Comparison of ENCODE assay signal across 8 mouse cellular contexts in the genomic region with DNA sequence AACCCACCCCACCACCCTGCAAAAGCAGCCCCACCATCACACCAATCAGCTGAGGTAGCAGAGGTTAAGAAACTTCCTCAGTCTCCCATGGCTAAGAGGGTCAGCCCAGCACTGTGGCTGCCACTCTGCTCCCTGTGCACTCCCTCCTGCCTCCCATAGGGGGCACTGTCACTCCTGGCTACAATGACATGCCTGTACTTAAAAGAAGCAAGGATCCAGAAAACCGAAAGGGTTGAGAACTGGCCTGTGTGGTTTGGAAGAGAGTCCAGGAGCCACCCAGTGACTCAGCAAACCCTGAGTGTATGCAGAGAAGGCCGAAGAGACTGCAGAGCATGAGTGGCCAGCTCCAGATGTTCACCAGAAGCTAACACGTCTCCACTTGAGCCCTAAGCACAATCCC. TPM values are rescaled to one million over a fixed set of nuclear protein-coding genes. Genes with fewer than 3 reads are reported as not detected.
DNase-seq lines count a peak whose midpoint lies in the region; ATAC-seq and TF ChIP-seq lines count a peak whose summit lies in the region.
"Had no signal": no experiment of that assay in that cellular context is flagged by ENCODE, and none has a peak within 500 bp of the region (broad histone marks: within the 10 kb centered on the region; RNA-seq: fewer than 3 reads in every experiment).

No protein-coding gene starts in this region.

- H3K9ac ChIP-seq in ES-E14 (ENCODE audit: insufficient read depth, low read depth, low read length, poor library complexity, severe bottlenecking): no peak overlapping the region; the same call in 1 of the 2 replicates
- no peak overlapping the region for H3K9ac ChIP-seq in heart, embryonic 14.5 days (ENCODE audit: low read length)
- H3K9ac ChIP-seq: limb, embryonic 12.5 days had no signal

- no peaks in the 10 kb centered on the region for H3K9me3 ChIP-seq in ES-E14 (ENCODE audit: control insufficient read depth, insufficient read depth, low read depth, low read length)
- no peaks in the 10 kb centered on the region for H3K9me3 ChIP-seq in heart, embryonic 14.5 days (ENCODE audit: control insufficient read depth, low read length)
- H3K9me3 ChIP-seq: limb, embryonic 12.5 days had no signal

- H3K27me3 ChIP-seq in heart, embryonic 14.5 days (ENCODE audit: control insufficient read depth, insufficient read depth, low read length): no peaks in the 10 kb centered on the region
- H3K27me3 ChIP-seq in spleen, adult 2 months (ENCODE audit: control insufficient read depth, insufficient read depth, low read length): no peaks in the 10 kb centered on the region
- H3K27me3 ChIP-seq: limb, embryonic 12.5 days had no signal

- no peak overlapping the region for H3K4me2 ChIP-seq in heart, embryonic 14.5 days (ENCODE audit: low read length)
- H3K4me2 ChIP-seq: limb, embryonic 12.5 days had no signal

- WGBS in heart, embryonic 14.5 days: 41% methylated on average over 3 of the region's 3 CpGs
- 17% methylated on average over 3 of the region's 3 CpGs for WGBS in spleen, adult 2 months

- 0 out of 4 replicates have a peak, but pooled peaks cover 0 to 2% of the 10 kb centered on the region in 2 experiments for H3K4me1 ChIP-seq in ES-E14 (ENCODE audit: control insufficient read depth in 2 of 2, insufficient read depth in 2 of 2, low read length in 2 of 2, poor library complexity in 1 of 2)
- H3K4me1 ChIP-seq in heart, embryonic 14.5 days (ENCODE audit: control insufficient read depth in 2 of 2, insufficient read depth in 2 of 2, low read length in 2 of 2): peaks cover 13 to 28% of the 10 kb centered on the region in 2 experiments; a peak in 3 of 4 replicates
- no peaks in the 10 kb centered on the region for H3K4me1 ChIP-seq in spleen, adult 2 months (ENCODE audit: control insufficient read depth, insufficient read depth, insufficient read length)

- H3K4me3 ChIP-seq in ES-E14 (ENCODE audit: insufficient read depth in 1 of 2, low read depth in 1 of 2, low read length in 2 of 2, poor library complexity in 1 of 2, severe bottlenecking in 1 of 2): no peak overlapping the region
- H3K4me3 ChIP-seq in heart, embryonic 14.5 days (ENCODE audit: control insufficient read depth in 1 of 2, insufficient read depth in 1 of 2, low read depth in 1 of 2, low read length in 2 of 2): no peak overlapping the region
- H3K4me3 ChIP-seq in spleen, adult 2 months (ENCODE audit: extremely low read depth, insufficient read depth, insufficient read length): no peak overlapping the region
- H3K4me3 ChIP-seq: limb, embryonic 12.5 days had no signal

- peak; percentile 54 for DNase-seq in ES-E14 (ENCODE audit: low read depth, low spot score)
- peak; percentile 69 to 72 for DNase-seq in adrenal gland, adult 18-20 months (ENCODE audit: low spot score in 2 of 2)
- peak; percentile 79 for DNase-seq in embryo, embryonic 10 days (ENCODE audit: low spot score)
- DNase-seq in kidney, postnatal 4 days: peak; percentile 75 to 80
- peak; percentile 71 to 77 for DNase-seq in lung, postnatal 4 days
- DNase-seq in spleen, adult 2 months (ENCODE audit: low read depth in 1 of 2, low spot score in 2 of 2): peak in 1 of 2 experiments; percentile 33

- TF ChIP-seq CTCF in spleen, adult 2 months (IDR thresholded peaks at IDR 0.05; ENCODE audit: extremely low read depth, insufficient read depth, insufficient read length, insufficient replicate concordance): peak; percentile 51; the same call in 1 of the 2 replicates

- no peak overlapping the region for H3K27ac ChIP-seq in ES-E14 (ENCODE audit: insufficient read depth, low read depth, low read length, poor library complexity, severe bottlenecking)
- no peak overlapping the region for H3K27ac ChIP-seq in heart, embryonic 14.5 days (replicated peaks in 1 of 2; ENCODE audit: control insufficient read depth in 1 of 2, insufficient read depth in 1 of 2, low read depth in 2 of 2, low read length in 2 of 2)
- no peak overlapping the region for H3K27ac ChIP-seq in spleen, adult 2 months (ENCODE audit: insufficient read depth, low read length)
- H3K27ac ChIP-seq: limb, embryonic 12.5 days had no signal

- ATAC-seq in heart, embryonic 14.5 days (ENCODE audit: insufficient number of reproducible peaks, insufficient read depth, low FRiP score, low read depth): 0 out of 2 replicates have a peak, but pooled peaks have one; percentile 10

- no peaks in the 10 kb centered on the region for H3K36me3 ChIP-seq in ES-E14 (ENCODE audit: control insufficient read depth, insufficient read depth, low read length, poor library complexity, severe bottlenecking)
- no peaks in the 10 kb centered on the region for H3K36me3 ChIP-seq in heart, embryonic 14.5 days (ENCODE audit: control insufficient read depth, insufficient read depth, low read length)
- H3K36me3 ChIP-seq in spleen, adult 2 months (ENCODE audit: control insufficient read depth, insufficient read depth, low read length): no peaks in the 10 kb centered on the region
- H3K36me3 ChIP-seq: limb, embryonic 12.5 days had no signal

- in situ Hi-C loops in ES-E14 (cut with MboI; ENCODE audit: low sequenced_read_pairs in 2 of 2, unreplicated experiment in 2 of 2): no loop called here

- no peak for TF ChIP-seq POLR2A in spleen, adult 2 months (IDR thresholded peaks at IDR 0.05; ENCODE audit: low read depth, low read length)

TF ChIP-seq in ES-E14, 5 proteins besides CTCF, POLR2A, EP300 and RAD21:
- TF ChIP-seq ZNF384 (IDR thresholded peaks at IDR 0.05; ENCODE audit: low read depth, low read length) (no peak), CHD2 (IDR thresholded peaks at IDR 0.05; ENCODE audit: low read depth, low read length) (no peak), HCFC1 (IDR thresholded peaks at IDR 0.05; ENCODE audit: borderline replicate concordance, insufficient read depth, low read length) (no peak), MAFK (IDR thresholded peaks at IDR 0.05; ENCODE audit: insufficient read depth, low read depth, low read length) (0 out of 2 replicates have a peak, but pooled peaks have one; percentile 48), ZC3H11A (IDR thresholded peaks at IDR 0.05; ENCODE audit: borderline replicate concordance, low read depth, low read length) (no peak)

RNA-seq across cellular contexts. Expression of a gene that starts 4.1 kb away (rescaled TPM):
- 0.98 and 1.3 TPM in 2 replicates for total RNA-seq in ES-E14 (2012; rRNA removed)
- 1 to 10 TPM; 6.1 to 8.0 TPM for total RNA-seq in adrenal gland, adult 18-20 months (2021)
- polyA plus RNA-seq in heart, embryonic 14.5 days (2014; fragmentation: Nextera tagmentation; extraction: Ambion mirVana): 11.3 and 11.9 TPM in 2 replicates
- polyA plus RNA-seq in spleen, adult 2 months (2012; rRNA removed): 0.15 TPM in 1 of 2 replicates, not detected in the other

RNA-seq across cellular contexts. Expression of a gene that starts 7.8 kb away (rescaled TPM):
- total RNA-seq in ES-E14 (2012; rRNA removed): 1.2 and 1.6 TPM in 2 replicates
- 100 to 1,000 TPM; 143 to 179 TPM for total RNA-seq in adrenal gland, adult 18-20 months (2021)
- 20.1 and 22.2 TPM in 2 replicates for polyA plus RNA-seq in heart, embryonic 14.5 days (2014; fragmentation: Nextera tagmentation; extraction: Ambion mirVana)
- polyA plus RNA-seq in spleen, adult 2 months (2012; rRNA removed): 1.1 and 1.4 TPM in 2 replicates

RNA-seq across cellular contexts. Expression of a gene that starts 29.7 kb away (rescaled TPM):
- 0.74 TPM in 1 of 2 replicates, not detected in the other for total RNA-seq in ES-E14 (2012; rRNA removed)
- under 1 TPM in 1 of 2 experiments, not detected in 1; 0.33 TPM for total RNA-seq in adrenal gland, adult 18-20 months (2021)
- not detected in 2 replicates for polyA plus RNA-seq in heart, embryonic 14.5 days (2014; fragmentation: Nextera tagmentation; extraction: Ambion mirVana)
- not detected in 2 replicates for polyA plus RNA-seq in spleen, adult 2 months (2012; rRNA removed)
- polyA plus RNA-seq: limb, embryonic 12.5 days had no signal

RNA-seq across cellular contexts. Expression of a gene that starts 43.8 kb away (rescaled TPM):
- 12.2 and 20.7 TPM in 2 replicates for total RNA-seq in ES-E14 (2012; rRNA removed)
- 10 to 100 TPM; 30.0 to 48.3 TPM for total RNA-seq in adrenal gland, adult 18-20 months (2021)
- 132 and 150 TPM in 2 replicates for polyA plus RNA-seq in heart, embryonic 14.5 days (2014; fragmentation: Nextera tagmentation; extraction: Ambion mirVana)
- 5.9 and 6.4 TPM in 2 replicates for polyA plus RNA-seq in spleen, adult 2 months (2012; rRNA removed)

RNA-seq across cellular contexts. Expression of a gene that starts 46.9 kb away (rescaled TPM):
- total RNA-seq in ES-E14 (2012; rRNA removed): 9.1 and 11.6 TPM in 2 replicates
- 100 to 1,000 TPM; 211 to 280 TPM for total RNA-seq in adrenal gland, adult 18-20 months (2021)
- 59.8 and 68.2 TPM in 2 replicates for polyA plus RNA-seq in heart, embryonic 14.5 days (2014; fragmentation: Nextera tagmentation; extraction: Ambion mirVana)
- polyA plus RNA-seq in spleen, adult 2 months (2012; rRNA removed): 16.9 and 20.2 TPM in 2 replicates

Comparison
In these comparisons a context has a peak if more than half of its experiments do, and no peak if none do; other contexts are left out.
1. RNA of a gene that starts 7.8 kb away (total RNA-seq): 143 to 179 TPM in adrenal gland, adult 18-20 months; 1.2 to 1.6 TPM in ES-E14; every median in the first group is over 10 times any median in the second.